Mouse (Mus musculus) telencephalon, adult 2 months (tissue): Measurements from ENCODE around the gene Samd8.
A peak's percentile ranks its signal among the peaks of the same experiment; 100 is the strongest.

ENCODE experiments used
- DNase-seq: peaks from one replicate; pipeline ENCODE4 v3.0.0-alpha.2; 2011; ENCODE audit warnings: low read depth, low spot score

Gene Samd8

DNA sequence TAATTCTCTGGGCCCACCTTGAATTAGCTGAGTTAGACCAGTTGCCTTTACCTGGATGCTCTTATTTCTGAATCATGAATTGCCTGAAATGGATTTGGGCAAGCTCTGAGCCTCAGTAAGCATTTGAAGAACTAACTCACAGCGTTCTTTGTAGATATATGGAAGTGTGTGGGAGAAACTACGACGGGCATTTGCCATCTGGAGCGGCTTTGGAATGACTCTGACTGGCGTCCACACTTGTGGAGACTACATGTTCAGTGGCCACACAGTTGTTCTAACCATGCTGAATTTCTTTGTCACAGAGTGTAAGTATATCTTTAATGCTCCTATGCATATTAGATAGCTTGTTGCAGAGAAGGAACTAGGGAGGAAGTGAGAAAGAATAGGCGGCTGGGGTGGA is 41.9 kb downstream of the Samd8 start:
- peak; percentile 50 for DNase-seq

GRCm38 (mm10) chr14:21800641-21801040 is 50.3 kb downstream of the Samd8 start:
- no peak for DNase-seq

GRCm38 (mm10) chr14:21801624-21802023 is 51.3 kb downstream of the Samd8 start:
- DNase-seq = no peak

- DNase-seq = no peak
These were observed 52.3 kb downstream of the Samd8 start for GRCm38 (mm10) chr14:21802543-21803206.

GRCm38 (mm10) chr14:21806203-21806602 is 55.9 kb downstream of the Samd8 start:
- no peak for DNase-seq

GRCm38 (mm10) chr14:21806631-21807160 is 56.4 kb downstream of the Samd8 start:
- no peak for DNase-seq

DNA sequence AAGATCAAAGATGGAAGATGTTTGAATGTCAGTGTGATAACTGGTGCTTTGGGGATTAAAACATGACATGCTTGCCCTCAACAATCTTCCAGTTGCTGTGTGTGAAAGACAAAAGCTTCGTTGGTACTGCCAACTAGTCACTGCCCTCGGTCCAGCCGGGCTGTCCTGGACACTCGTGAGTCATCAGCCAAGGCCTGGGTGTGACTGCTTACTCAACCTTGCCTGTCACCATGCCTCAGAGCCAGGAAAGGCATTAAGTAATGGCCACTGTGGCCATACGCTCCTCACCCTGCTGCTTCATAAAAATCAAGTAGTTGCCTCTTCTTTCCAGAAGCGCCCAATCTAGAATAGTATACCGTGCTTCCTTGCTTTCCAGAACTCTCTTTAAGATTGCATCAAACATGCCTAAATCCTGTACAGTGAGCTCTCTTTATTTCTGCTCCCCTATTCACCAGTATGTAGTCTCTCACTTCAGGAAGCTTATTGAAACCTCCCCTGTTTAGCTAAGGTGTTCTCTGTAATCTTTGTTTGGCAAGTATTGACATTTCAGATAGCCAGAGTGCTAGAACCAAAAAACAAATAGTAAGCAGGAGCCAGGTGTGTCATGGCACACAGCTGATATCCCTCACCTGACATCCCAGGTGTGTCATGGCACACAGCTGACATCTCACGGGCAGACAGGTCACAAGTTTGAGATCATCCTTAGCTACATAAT is 58.0 kb downstream of the Samd8 start:
- no peak for DNase-seq

GRCm38 (mm10) chr14:21809418-21809817 is 59.1 kb downstream of the Samd8 start:
- DNase-seq = no peak

GRCm38 (mm10) chr14:21811301-21811700 is 61.0 kb downstream of the Samd8 start:
- no peak for DNase-seq

GRCm38 (mm10) chr14:21811744-21812393 is 61.5 kb downstream of the Samd8 start:
- DNase-seq = no peak

DNA sequence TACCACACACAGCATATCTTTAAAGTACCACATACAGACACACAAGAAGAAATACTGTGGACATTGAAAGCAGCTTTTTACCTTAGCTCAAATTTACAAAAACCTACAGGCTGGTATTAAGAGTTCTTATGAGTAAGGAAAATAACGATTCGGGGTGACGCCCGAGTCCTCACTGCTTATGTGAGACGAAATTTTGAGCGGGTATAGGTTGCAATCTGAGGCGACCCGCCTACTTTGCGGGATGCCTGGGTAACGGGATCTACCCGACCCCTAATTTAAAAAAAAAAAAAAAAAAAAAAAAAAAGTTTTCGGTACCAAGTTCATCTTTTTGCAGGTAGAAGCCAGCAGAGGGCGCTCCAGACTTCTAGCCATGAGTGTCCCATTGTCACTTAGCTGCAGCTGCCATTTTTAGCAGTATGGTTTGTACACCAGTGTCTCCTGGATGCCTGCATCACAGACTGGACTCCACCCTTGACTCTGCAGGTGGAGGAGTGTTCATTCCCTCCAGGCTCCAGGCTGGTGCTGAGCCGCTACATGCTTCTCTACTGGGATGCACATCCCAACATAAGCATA is 62.3 kb downstream of the Samd8 start:
- peak; percentile 21 for DNase-seq

GRCm38 (mm10) chr14:21813216-21813615 is 62.9 kb downstream of the Samd8 start:
- DNase-seq = no peak

DNA sequence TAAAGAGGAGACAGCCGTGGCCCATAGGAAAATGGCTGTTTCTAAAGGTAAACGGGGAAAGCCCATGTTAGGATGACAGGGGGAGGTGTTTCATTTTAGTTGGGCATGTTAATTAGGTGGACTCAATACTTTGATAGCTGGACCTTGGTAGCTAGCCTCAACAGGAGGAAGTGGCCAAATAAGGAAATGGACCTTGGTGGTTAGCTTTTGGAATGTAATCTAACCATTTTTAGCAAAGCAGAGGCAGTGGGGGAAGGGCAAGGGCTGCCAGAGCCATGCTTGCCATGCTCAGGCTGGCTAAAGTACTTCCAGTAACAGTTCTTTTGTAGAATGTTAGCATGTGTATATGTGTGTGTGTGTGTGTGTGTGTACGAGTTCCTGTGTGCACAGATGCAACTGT is 63.5 kb downstream of the Samd8 start:
- DNase-seq = no peak

DNA sequence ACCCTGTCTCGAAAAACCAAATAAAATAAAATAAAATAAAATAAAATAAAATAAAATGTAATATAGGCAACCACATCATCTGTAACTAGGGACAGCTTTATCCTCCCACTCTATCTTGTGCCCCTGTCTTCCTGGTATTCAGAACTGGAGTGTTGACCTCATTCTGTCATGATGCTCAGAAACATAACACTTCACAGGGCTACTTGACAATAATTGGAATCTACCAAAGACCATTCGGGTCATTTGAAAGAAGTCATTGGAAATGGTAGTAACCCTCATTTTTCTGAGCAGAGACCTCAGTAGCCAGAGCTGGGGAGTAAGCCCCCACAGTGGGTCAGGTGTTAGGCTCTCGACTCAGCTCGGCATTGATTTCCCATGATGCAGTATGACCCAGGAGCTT is 64.3 kb downstream of the Samd8 start:
- no peak for DNase-seq

- no peak for DNase-seq
These were observed 65.9 kb downstream of the Samd8 start for GRCm38 (mm10) chr14:21816255-21816654.

DNA sequence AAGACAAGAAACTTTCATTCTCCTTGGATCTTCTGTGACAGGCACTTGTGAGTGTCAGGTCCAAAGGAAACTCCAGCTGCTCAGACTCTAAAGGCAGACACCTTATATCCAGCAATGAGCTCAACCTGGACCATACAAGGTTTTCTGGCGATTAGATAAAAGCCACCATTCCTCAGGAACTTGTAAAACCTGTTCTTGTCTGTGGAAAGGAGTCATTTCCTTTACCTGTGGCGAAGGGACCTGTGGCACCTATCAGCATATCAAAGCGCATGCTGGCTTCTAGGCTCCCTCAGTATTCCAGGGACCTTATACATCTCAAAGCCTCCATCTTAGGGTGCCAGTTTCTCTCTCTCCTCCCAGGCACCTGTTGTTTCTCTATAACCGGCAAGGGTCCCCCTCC is 67.1 kb downstream of the Samd8 start:
- DNase-seq = no peak

- no peak for DNase-seq
These were observed 70.7 kb downstream of the Samd8 start for GRCm38 (mm10) chr14:21820880-21821505.

- no peak for DNase-seq
These were observed 72.0 kb downstream of the Samd8 start for GRCm38 (mm10) chr14:21822307-21822706.

DNA sequence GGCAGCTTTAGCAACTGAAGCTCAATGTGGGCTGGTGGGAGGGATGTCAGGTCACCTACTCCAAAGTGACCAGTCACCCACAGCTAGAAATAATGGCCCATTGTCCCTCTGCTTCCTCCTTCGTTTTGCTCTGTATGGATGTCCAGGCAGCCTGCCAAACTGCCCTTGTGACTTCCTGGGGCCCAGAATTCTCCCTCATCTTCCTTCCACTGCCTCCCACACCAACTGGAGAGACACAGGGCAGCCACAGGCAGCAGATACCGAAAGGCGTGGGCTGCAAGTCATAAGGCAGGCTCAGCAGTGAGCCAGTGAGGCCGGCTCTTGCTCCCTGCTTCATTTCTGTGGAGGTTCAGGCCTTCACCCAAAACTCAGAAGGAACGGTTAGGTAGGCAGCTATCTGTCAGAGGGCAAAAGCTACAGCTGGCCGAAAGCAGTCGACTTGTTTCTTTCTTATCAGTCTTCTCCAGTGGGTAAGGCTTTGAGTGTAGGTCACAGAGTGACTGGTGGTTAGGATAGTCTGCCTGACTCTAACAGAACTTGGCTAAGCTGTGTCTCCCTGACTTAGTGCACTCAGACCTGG is 72.6 kb downstream of the Samd8 start:
- DNase-seq = peak; percentile 74

DNA sequence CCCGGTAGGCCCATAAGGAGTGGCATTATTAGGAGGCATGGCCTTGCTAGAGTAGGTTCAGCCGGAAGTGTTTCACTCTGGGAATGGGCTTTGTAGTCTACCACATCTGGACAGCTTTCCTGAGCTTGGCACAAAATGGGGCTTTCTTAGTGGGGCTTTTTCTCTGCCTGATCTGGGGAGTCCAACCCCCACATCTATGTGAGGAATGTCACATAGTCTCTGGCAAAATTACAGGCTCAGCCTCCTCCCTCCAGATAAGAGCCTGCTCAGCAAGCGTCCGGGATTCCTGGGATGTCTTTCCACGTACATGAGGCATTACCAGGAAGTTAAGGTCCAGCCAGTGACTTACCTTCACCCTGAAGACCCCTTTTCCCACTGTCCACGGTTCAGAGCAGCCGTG is 73.6 kb downstream of the Samd8 start:
- no peak for DNase-seq

- no peak for DNase-seq
These were observed 74.6 kb downstream of the Samd8 start, which contains the start of gene Vdac2 for GRCm38 (mm10) chr14:21824938-21825337. Gene Vdac2 (plus strand): TSS chr14:21825238.
